In genomic region chr9:24482375-24482774, GRCm38 (mm10) we compare ENCODE assay signal across 23 mouse cellular contexts. TPM values are rescaled to one million over a fixed set of nuclear protein-coding genes. Genes with fewer than 3 reads are reported as not detected.
A peak's percentile ranks its signal among the peaks of the same experiment; 100 is the strongest.
DNase-seq lines count a peak whose midpoint lies in the region; ATAC-seq and TF ChIP-seq lines count a peak whose summit lies in the region.
"Had no signal": no experiment of that assay in that cellular context is flagged by ENCODE, and none has a peak within 500 bp of the region (broad histone marks: within the 10 kb centered on the region; RNA-seq: fewer than 3 reads in every experiment).

No protein-coding gene starts in this region.

- peak; percentile 20 to 64; a peak in 2 of 4 replicates for TF ChIP-seq EP300 in MEL (IDR thresholded peaks at IDR 0.05; ENCODE audit: low read depth in 1 of 2, low read length in 2 of 2)

- no peak for TF ChIP-seq RAD21 in MEL (IDR thresholded peaks at IDR 0.05; ENCODE audit: low read depth, low read length)

- no peaks in the 10 kb centered on the region for H3K27me3 ChIP-seq in heart, embryonic 12.5 days (replicated peaks)
- H3K27me3 ChIP-seq in MEL (ENCODE audit: control insufficient read depth in 1 of 2, insufficient read depth in 2 of 2, low read length in 2 of 2), result no peaks in the 10 kb centered on the region
- H3K27me3 ChIP-seq in liver, embryonic 16.5 days (ENCODE audit: control insufficient read depth, insufficient read depth, low read depth, low read length), result no peaks in the 10 kb centered on the region
- H3K27me3 ChIP-seq: forebrain, embryonic 13.5 days; heart, embryonic 13.5 days; Patski had no signal

- DNase-seq in heart, adult 11 months, result peak; percentile 81
- DNase-seq in MEL (ENCODE audit: low read depth, low spot score), result no peak
- no peak for DNase-seq in right cerebral cortex, postnatal 4 days
- no peak for DNase-seq in layer of hippocampus, postnatal 14 days (ENCODE audit: low spot score in 2 of 2)
- DNase-seq: adrenal gland, postnatal 10 days; adrenal gland, postnatal 36 days; cerebellum, adult 18-20 months; cerebellum, adult 9-10 months; cerebellum, postnatal 14 days; gastrocnemius, postnatal 10 days; gastrocnemius, postnatal 36 days; heart, adult 18-20 months; heart, postnatal 14 days; heart, postnatal 4 days had no signal

- no peak for TF ChIP-seq CTCF in MEL (IDR thresholded peaks at IDR 0.05 in 2 of 3, conservative IDR thresholded peaks at IDR 0.05 in 1 of 3; ENCODE audit: control insufficient read depth in 1 of 3, insufficient read depth in 1 of 3, low read depth in 2 of 3, low read length in 3 of 3, poor library complexity in 1 of 3, severe bottlenecking in 1 of 3)

- no peak overlapping the region for H3K4me2 ChIP-seq in heart, embryonic 12.5 days
- no peak overlapping the region for H3K4me2 ChIP-seq in liver, embryonic 16.5 days (ENCODE audit: low read depth, low read length)
- H3K4me2 ChIP-seq: forebrain, embryonic 13.5 days; heart, embryonic 13.5 days; hindbrain, embryonic 14.5 days had no signal

- H3K79me2 ChIP-seq in MEL (ENCODE audit: control insufficient read depth, insufficient read depth, low read length, poor library complexity), result peaks cover 20% of the 10 kb centered on the region

- peaks cover 12% of the 10 kb centered on the region for H3K4me1 ChIP-seq in heart, embryonic 12.5 days (replicated peaks)
- peaks cover 31 to 51% of the 10 kb centered on the region in 2 experiments for H3K4me1 ChIP-seq in MEL (ENCODE audit: control insufficient read depth in 1 of 2, insufficient read depth in 2 of 2, low read length in 2 of 2)
- H3K4me1 ChIP-seq in liver, embryonic 16.5 days (ENCODE audit: control insufficient read depth, low read depth, low read length), result peaks cover 23% of the 10 kb centered on the region
- H3K4me1 ChIP-seq: forebrain, embryonic 10.5 days; forebrain, embryonic 13.5 days had no signal

- no peak overlapping the region for H3K4me3 ChIP-seq in heart, embryonic 12.5 days
- 0 out of 4 replicates have a peak overlapping the region, but pooled peaks of 1 of the 2 experiments have one; percentile 13 for H3K4me3 ChIP-seq in MEL (ENCODE audit: control insufficient read depth in 1 of 2, insufficient read depth in 1 of 2, low read depth in 2 of 2, low read length in 2 of 2)
- H3K4me3 ChIP-seq in liver, embryonic 16.5 days (ENCODE audit: low read depth, low read length), result no peak overlapping the region
- H3K4me3 ChIP-seq: forebrain, embryonic 10.5 days; forebrain, embryonic 13.5 days; heart, embryonic 13.5 days had no signal

- no peaks in the 10 kb centered on the region for H3K9me3 ChIP-seq in heart, embryonic 12.5 days (replicated peaks)
- no peaks in the 10 kb centered on the region for H3K9me3 ChIP-seq in MEL (replicated peaks; ENCODE audit: insufficient read depth, low read length)
- H3K9me3 ChIP-seq in liver, embryonic 16.5 days (replicated peaks; ENCODE audit: control insufficient read depth, low read length), result no peaks in the 10 kb centered on the region
- H3K9me3 ChIP-seq: forebrain, embryonic 10.5 days; forebrain, embryonic 13.5 days; heart, embryonic 13.5 days had no signal

- 70% methylated on average over 5 of the region's 5 CpGs for WGBS in heart, embryonic 12.5 days
- 27% methylated on average over 5 of the region's 5 CpGs for WGBS in liver, embryonic 16.5 days (ENCODE audit: insufficient replicate concordance)

- H3K27ac ChIP-seq in heart, embryonic 12.5 days (ENCODE audit: poor library complexity, severe bottlenecking), result no peak overlapping the region
- peak overlapping the region; percentile 32; the same call in 1 of the 2 replicates for H3K27ac ChIP-seq in MEL (ENCODE audit: control insufficient read depth, low read depth, low read length)
- H3K27ac ChIP-seq in liver, embryonic 16.5 days (ENCODE audit: low read length), result 0 out of 2 replicates have a peak overlapping the region, but pooled peaks have one; percentile 14
- H3K27ac ChIP-seq: forebrain, embryonic 10.5 days; forebrain, embryonic 13.5 days; heart, embryonic 13.5 days; hindbrain, embryonic 14.5 days had no signal

- H3K36me3 ChIP-seq in heart, embryonic 12.5 days, result peaks cover 17% of the 10 kb centered on the region; the same call in 1 of the 2 replicates
- H3K36me3 ChIP-seq in MEL (ENCODE audit: control insufficient read depth in 1 of 2, insufficient read depth in 2 of 2, low read length in 2 of 2), result peaks cover 6 to 42% of the 10 kb centered on the region in 2 experiments; a peak in 3 of 4 replicates
- H3K36me3 ChIP-seq in liver, embryonic 16.5 days (ENCODE audit: control insufficient read depth, insufficient read depth), result 0 out of 2 replicates have a peak, but pooled peaks cover 3% of the 10 kb centered on the region

- no peak for TF ChIP-seq POLR2A in MEL (IDR thresholded peaks at IDR 0.05; ENCODE audit: control insufficient read depth in 1 of 2, insufficient read depth in 1 of 2, low read depth in 1 of 2, low read length in 2 of 2, poor library complexity in 1 of 2)

- no peak for ATAC-seq in heart, embryonic 12.5 days (ENCODE audit: insufficient number of reproducible peaks, low FRiP score)
- ATAC-seq in liver, embryonic 16.5 days (ENCODE audit: low read depth), result peak; percentile 23; the same call in 1 of the 2 replicates
- peak; percentile 69 for ATAC-seq in megakaryocyte-erythroid progenitor cell, adult 5-6 weeks (replicated peaks; ENCODE audit: low FRiP score, low TSS enrichment, poor library complexity, severe bottlenecking)
- ATAC-seq: forebrain, embryonic 13.5 days; forebrain, embryonic 16.5 days; Patski had no signal

- no peak overlapping the region for H3K9ac ChIP-seq in heart, embryonic 12.5 days
- no peak overlapping the region; the same call in 1 of the 2 replicates for H3K9ac ChIP-seq in MEL (ENCODE audit: control insufficient read depth, low read depth, low read length, poor library complexity, severe bottlenecking)
- no peak overlapping the region for H3K9ac ChIP-seq in liver, embryonic 16.5 days (ENCODE audit: low read depth, low read length)
- H3K9ac ChIP-seq: forebrain, embryonic 13.5 days; heart, embryonic 13.5 days; hindbrain, embryonic 14.5 days had no signal

TF ChIP-seq in MEL, 35 proteins besides CTCF, POLR2A, EP300 and RAD21:
- TF ChIP-seq GATA1 (IDR thresholded peaks at IDR 0.05; ENCODE audit: low read depth, low read length), result peak; percentile 42; the same call in 1 of the 2 replicates
- TF ChIP-seq TCF12 (IDR thresholded peaks at IDR 0.05; ENCODE audit: low read depth, low read length), result peak; percentile 50; the same call in 1 of the 2 replicates
- no peak for TF ChIP-seq TAL1 (IDR thresholded peaks at IDR 0.05; ENCODE audit: low read length)
- TF ChIP-seq ETS1 (IDR thresholded peaks at IDR 0.05; ENCODE audit: low read depth, low read length), result 0 out of 2 replicates have a peak, but pooled peaks have one; percentile 18
- TF ChIP-seq JUND (IDR thresholded peaks at IDR 0.05; ENCODE audit: low read depth, low read length), result no peak
- TF ChIP-seq CHD2 (IDR thresholded peaks at IDR 0.05; ENCODE audit: low read length), result no peak
- TF ChIP-seq MAFK (IDR thresholded peaks at IDR 0.05; ENCODE audit: borderline replicate concordance, low read depth, low read length), result no peak

RNA-seq across cellular contexts. Expression of gene Dpy19l1, which starts 20.6 kb away (rescaled TPM):
- 14.6 and 15.8 TPM in 2 replicates for polyA plus RNA-seq in heart, embryonic 12.5 days (2016; fragmentation: Nextera tagmentation; extraction: Ambion mirVana)
- 35.3 TPM in 2 replicates for total RNA-seq in MEL (2012; rRNA removed)
- 10 to 100 TPM; 26.9 to 71.6 TPM for polyA plus RNA-seq in MEL (2012; ENCODE audit: insufficient read depth in 1 of 2, insufficient read length in 2 of 2, low read depth in 1 of 2, low replicate concordance in 2 of 2, missing spikeins in 1 of 2)
- polyA plus RNA-seq in liver, embryonic 16.5 days (2015; fragmentation: Nextera tagmentation; extraction: Ambion mirVana), result 7.1 and 7.3 TPM in 2 replicates
- total RNA-seq in megakaryocyte-erythroid progenitor cell, adult 5-6 weeks (2014; fragmentation: Nextera tagmentation), result 61.1 and 75.0 TPM in 2 replicates
- total RNA-seq in megakaryocyte-erythroid progenitor cell, adult 5-6 weeks (2017), result 98.1 and 106 TPM in 2 replicates
- 10 to 100 TPM; 27.4 to 30.9 TPM for total RNA-seq in layer of hippocampus, postnatal 14 days (2021)
